Mouse (Mus musculus) embryo, embryonic 9.5 days (tissue): Measurements from ENCODE around the gene Ascl3.

Experiments
- DNase-seq: peaks from one replicate; pipeline ENCODE4 v3.0.0-alpha.2; 2017; ENCODE audit errors: extremely low spot score

The Ascl3 gene

GRCm38 (mm10) chr7:109731626-109732025 is at the start of gene Ascl3:
TSS of gene Ascl3 (minus strand) at chr7:109731726.
- no peak for DNase-seq

DNA sequence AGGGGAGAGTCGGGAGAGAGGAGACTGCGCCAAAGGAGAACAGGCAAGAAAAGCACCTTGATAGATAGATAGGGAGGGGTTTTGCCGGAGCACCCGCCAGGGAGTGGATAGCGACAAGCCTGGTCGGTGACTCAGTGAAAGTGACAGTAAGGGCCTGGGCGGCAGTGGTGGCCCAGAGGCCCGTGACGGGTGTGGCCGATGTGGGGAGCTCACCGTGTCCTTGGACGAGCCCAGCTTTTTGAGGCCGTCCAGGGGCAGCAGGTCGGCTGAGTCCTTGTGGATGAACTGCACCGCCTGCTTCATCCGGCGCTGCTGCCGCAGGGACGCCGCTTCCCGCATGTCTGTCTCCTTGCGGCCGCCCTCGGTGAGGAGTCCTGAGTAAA is 49.6 kb upstream of the Ascl3 start:
- DNase-seq, result no peak

- DNase-seq, result no peak
Measured at GRCm38 (mm10) chr7:109772251-109772650, 40.7 kb upstream of the Ascl3 start.

DNA sequence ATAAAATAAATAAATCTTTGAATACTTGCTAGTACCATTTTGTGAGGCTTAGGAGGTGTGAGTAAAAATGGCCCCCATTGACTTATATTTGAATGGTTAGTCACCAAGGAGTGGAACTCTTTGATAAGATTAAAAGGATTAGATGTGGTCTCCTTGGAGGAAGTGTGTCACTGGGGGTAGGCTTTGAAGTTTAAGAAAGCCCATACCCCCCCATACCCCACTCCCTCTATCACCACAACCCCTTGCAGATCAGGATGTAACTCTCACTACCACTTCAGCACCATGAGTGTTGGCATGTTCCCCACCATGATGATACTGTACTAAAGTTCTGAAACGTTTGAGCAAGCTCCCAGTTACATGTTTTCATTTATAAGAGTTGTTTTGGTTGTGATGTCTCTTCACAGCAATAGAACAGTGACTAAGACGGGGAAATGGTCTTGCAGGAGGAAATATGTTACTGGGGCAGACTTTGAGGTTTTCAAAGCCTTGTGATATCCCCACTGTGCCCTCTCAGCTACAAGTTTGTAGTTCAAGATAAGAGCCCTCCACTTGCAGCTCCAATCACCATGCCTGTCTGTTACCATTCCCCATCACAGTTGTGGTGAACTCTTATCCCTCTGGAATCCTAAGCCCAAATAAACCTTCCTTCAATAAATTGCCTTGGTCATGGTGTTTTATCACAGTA is 37.3 kb upstream of the Ascl3 start:
- DNase-seq, result no peak

DNA sequence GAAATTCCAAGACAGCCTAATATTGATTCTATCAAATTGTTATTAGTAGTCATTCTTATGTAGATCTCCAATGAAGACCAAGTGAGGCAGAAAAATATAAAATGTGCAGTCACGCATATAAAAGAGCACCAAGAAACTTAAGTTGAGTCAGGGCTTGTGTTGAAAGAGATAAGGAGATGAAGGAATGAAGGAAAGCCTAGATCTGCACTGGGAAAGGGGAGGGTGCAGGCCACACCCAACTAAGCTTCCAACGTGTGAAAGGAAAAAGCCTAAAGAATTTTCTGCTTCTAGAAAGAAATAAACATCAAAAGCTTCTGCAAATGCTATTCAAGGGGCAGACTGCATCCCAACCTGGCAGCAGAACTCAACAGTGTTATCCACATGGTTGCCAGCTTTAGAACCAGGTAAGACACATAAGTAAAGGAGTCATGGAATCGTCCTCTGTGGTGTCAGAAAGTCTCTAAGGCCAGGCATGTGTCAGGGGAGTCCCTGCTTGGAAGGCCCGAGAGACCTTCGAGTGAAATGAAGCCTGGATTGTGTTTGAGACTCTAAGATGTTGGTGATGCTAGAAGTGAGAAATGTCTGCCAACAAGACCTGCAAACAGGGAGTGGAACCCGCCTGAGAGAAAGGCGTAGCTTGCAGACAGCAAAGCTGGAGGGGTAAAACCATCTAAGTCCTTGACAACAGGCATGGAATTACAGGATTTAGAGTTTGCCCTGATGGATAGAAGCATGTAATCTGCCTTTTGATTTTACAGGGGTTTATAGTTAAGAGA is 36.2 kb upstream of the Ascl3 start:
- DNase-seq, result no peak

GRCm38 (mm10) chr7:109764009-109764408 is 32.5 kb upstream of the Ascl3 start:
- DNase-seq, result no peak

- DNase-seq, result no peak
Measured at GRCm38 (mm10) chr7:109756291-109756690, 24.8 kb upstream of the Ascl3 start.

DNA sequence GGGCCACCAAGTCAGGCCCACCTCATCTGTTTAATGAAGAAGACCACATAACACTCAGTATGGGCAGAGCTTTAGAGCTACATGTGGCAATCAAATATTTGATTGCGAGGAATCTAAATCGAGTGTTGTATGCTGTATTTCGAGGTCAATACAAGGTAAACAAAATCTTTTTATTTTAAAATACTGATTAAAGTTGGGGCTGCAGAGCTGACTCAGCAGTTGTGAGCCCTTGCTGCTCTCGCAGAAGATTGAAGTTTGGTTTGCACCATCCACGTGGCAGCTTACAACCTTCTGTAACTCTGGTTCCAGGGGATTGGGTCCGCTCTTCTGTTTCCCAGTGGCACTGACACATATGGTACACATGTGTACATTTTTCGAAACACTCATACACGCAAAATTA is 22.5 kb upstream of the Ascl3 start:
- DNase-seq, result no peak

DNA sequence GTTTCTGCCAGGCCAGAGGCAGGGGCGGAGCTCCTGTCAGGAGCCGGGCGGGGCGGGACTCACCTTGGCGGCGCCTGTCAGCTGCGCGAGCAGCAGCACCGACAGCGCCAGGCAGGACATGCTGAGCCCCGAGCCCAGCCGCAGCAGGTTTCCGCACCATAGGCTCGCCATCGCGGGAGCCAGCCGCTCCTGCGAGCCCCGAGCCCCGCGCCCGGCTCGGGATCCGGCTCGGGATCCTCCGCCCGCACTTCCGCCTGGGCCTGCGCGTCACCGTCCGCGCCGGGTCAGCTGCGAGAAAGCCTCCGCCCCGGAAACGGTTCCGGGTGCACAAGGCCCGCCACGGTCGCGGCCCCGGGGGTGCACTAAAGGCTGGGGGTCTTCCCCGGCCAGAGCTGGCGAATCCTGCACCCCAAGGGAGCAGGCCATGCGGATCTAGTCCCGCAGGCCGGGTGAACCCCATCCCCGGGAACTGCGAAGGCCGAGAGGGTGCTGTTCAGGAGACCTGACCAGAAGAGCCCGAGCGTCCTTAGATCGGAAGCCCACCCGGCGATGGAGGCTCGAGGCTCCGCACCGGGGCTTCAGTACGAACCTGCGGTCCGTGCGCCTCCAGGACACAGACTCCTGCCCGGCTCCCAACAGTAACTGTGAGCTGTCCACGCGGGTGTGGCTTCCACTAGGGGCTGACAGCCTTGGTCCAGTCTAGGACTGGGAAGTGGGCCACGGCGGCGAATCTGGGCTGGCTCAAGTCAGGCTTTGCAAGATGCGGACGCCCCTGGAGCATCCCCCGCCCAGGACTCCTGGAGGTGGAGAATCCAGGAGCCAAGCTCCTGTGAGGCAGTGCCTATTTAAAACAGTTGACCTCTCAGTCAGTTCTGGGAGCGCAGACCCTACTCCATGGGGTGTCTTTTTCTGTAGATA is 20.7 kb upstream of the Ascl3 start, which contains the start of gene Tmem9b:
TSS of gene Tmem9b (minus strand) at position 868 of the 918 bp plus-strand sequence.
- peak; percentile 86 for DNase-seq

GRCm38 (mm10) chr7:109751427-109752007 is 20.0 kb upstream of the Ascl3 start:
- DNase-seq, result no peak

- no peak for DNase-seq
Measured at GRCm38 (mm10) chr7:109747747-109748146, 16.2 kb upstream of the Ascl3 start.

DNA sequence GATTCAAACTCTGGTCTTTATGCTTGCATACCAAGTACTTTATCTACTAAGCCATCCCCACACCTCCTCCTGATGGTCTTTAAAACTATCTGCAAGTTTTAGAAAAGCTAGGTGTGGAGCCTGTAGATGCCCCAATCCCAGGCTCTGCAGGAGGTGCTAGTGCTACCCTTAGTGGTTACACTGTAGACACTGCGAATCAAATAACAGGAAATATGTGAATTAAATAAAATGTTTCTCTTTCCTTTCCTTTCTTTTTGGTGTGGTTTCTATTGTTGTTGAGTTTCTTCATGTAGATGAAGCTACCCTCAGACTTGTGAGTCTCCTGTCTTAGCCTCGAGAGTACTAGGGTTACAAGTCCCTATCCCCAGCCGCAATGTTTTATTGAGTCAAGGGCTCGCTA is 10.2 kb upstream of the Ascl3 start:
- no peak for DNase-seq

GRCm38 (mm10) chr7:109741060-109741459 is 9.5 kb upstream of the Ascl3 start:
- no peak for DNase-seq

DNA sequence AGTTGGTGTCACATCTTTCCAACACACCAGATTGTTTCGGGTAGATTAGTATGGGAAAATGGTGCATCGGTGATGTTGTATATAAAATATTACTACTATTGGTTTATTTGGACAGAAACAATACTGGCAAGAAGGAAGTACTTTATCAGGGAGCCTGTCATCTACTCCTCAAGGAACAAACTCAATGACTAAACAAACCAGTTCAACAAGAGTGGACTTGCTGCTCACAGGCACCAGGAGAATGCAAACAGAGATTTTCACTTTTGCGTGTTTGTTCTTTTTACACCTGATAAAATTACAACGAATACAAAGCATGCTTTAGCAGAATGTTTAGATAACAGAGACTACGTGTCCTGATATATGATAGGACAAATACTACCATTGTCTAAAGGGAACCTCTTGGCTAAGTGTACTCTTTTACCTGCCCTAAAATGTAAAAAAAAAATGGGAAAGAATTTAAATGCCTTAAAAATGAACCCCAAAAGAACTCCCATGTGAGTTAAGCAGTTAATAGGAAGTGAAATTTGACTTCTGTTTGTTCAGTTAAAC is 8.4 kb upstream of the Ascl3 start:
- no peak for DNase-seq

DNA sequence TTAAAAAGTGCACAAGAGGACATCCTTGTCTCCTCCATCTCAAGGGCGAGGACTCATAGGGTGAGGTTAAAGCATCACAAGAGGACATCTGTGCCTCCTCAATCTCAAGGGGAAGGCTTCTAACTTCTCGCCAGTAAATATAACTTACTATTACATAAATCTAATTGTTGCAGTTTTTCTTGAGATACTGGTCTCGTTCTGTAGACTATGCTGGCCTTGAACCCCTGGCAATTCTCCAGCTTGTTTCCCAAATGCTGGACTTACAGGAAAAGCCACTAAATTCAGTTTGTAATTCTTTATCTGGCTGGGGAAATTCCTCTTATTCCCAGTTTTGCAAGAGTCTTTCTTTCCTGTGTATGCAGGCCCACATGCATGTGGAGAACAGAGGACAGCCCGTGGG is 3.3 kb upstream of the Ascl3 start:
- DNase-seq, result no peak

- no peak for DNase-seq
Measured at GRCm38 (mm10) chr7:109723697-109724096, 7.8 kb downstream of the Ascl3 start, which contains the start of gene BC051019. TSS of gene BC051019 (minus strand) at chr7:109723850.

- DNase-seq, result no peak
Measured at GRCm38 (mm10) chr7:109723114-109723513, 8.4 kb downstream of the Ascl3 start.

DNA sequence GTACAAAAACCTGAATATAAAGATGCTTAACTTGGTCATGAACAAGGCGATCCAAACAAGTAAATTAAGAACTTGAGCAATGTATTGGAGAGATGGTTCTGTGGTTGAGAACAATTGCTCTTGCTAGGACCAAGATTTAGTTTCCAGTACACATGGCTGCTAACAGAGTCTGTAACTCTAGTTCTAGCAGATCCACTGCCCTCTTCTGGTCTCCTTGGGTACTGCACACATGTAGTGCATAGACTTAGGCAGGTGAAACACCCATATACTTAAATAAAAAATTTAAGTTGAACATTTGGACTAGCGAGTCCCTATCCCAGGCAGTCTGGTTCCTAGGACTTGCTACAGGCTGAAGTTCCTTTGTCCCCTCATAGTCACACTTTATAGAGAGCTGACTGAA is 8.9 kb downstream of the Ascl3 start:
- DNase-seq, result no peak

DNA sequence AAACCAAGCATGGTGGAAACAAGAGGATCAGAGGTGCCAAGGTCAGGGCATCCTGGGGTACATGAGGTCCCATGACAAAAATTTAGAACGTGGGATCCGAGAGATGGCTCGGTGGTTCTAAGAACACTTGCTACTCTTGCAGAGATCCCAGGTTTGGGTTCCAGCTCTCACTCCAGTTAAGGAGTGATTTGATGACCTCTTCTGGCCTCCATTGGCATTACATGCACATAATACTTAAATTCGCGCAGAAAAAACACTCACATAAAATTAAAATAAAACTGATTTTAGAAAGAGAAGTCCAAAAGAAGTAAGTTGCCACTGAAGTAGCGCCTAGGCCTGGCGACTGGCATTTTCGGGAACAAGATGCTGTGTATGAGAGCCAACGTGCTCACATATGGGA is 12.2 kb downstream of the Ascl3 start:
- no peak for DNase-seq

DNA sequence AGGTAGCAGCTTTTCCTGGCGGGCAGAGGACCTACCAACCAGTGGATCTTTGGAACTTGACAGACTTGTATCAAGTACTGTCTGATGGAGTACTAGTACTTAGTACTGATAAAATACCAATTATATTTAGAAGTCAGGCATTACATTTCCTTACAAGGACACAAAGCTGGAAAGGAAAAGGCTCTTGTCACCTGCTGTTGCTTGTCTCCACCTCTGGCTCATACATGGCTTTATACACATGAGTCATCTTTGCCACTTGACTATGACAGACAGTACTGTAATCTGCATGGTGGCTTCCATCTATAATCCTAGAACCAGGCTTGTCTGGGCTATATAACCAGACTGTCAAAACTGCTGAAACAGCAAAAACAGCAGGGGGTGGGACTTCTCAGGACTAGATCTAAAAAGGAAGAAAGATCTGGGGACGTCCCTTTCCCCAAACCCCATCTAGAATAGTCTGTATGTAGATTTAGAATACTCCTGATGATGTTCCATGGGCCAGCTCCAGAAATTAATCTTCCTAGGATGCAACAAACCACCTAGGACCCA is 18.0 kb downstream of the Ascl3 start:
- DNase-seq, result no peak

- no peak for DNase-seq
Measured at GRCm38 (mm10) chr7:109712198-109712597, 19.3 kb downstream of the Ascl3 start.
